Mouse (Mus musculus): ENCODE data around the gene Aqp12. TPM values are rescaled to one million over a fixed set of nuclear protein-coding genes. Genes with fewer than 3 reads are reported as not detected.
"Not testable (repeated sequence)": the region's sequence is repeated elsewhere in the genome, so short reads cannot be mapped to it uniquely, and the experiment has no call there.

Aqp12 gene
- not detected in 2 replicates for polyA plus RNA-seq (2015; fragmentation: Nextera tagmentation; extraction: Ambion mirVana)

- no peaks in the 10 kb centered on the region for H3K36me3 ChIP-seq
- H3K4me3 ChIP-seq: no peak within 1 kb of the TSS
- no peaks in the 10 kb centered on the region for H3K4me1 ChIP-seq
- H3K9me3 ChIP-seq: no peaks in the 10 kb centered on the region; the same call in 1 of the 2 replicates
- no peaks in the 10 kb centered on the region for H3K27me3 ChIP-seq
- H3K4me2 ChIP-seq (replicated peaks): no peak within 1 kb of the TSS
- ATAC-seq (replicated peaks): no peak
- no peak within 1 kb of the TSS for H3K9ac ChIP-seq (replicated peaks)
- H3K27ac ChIP-seq (replicated peaks): no peak within 1 kb of the TSS
- 75% methylated on average over 7 of the region's 7 CpGs for WGBS
Observed at GRCm38 (mm10) chr1:93006061-93006460, at the start of gene Aqp12. Gene Aqp12, plus strand, starts transcription at chr1:93006334.

- WGBS: 10% methylated on average over 11 of the region's 11 CpGs
- H3K9ac ChIP-seq (replicated peaks); H3K36me3 ChIP-seq; H3K27ac ChIP-seq (replicated peaks); H3K9me3 ChIP-seq; H3K4me1 ChIP-seq; H3K4me3 ChIP-seq; H3K27me3 ChIP-seq; ATAC-seq (replicated peaks): not testable (repeated sequence)
- H3K4me2 ChIP-seq (replicated peaks): peak overlapping the region; percentile 33
Observed at GRCm38 (mm10) chr1:92956571-92957335, 49.4 kb upstream of the Aqp12 start.

- Histone ChIP-seq H3K36me3 (no peaks in the 10 kb centered on the region), H3K9me3 (no peaks in the 10 kb centered on the region), H3K4me1 (no peaks in the 10 kb centered on the region), H3K27ac (replicated peaks) (no peak overlapping the region), H3K4me3 (no peak overlapping the region), H3K9ac (replicated peaks) (no peak overlapping the region), H3K27me3 (no peaks in the 10 kb centered on the region), H3K4me2 (replicated peaks) (no peak overlapping the region)
- WGBS: 87% methylated on average over 1 of the region's 1 CpGs
- no peak for ATAC-seq (replicated peaks)
Observed at GRCm38 (mm10) chr1:92958999-92959398, 47.1 kb upstream of the Aqp12 start.

GRCm38 (mm10) chr1:92970791-92971190, 35.3 kb upstream of the Aqp12 start:
- not testable (repeated sequence) for ATAC-seq (replicated peaks)

GRCm38 (mm10) chr1:92971879-92972795, 34.0 kb upstream of the Aqp12 start:
- H3K4me2 ChIP-seq (replicated peaks): no peak overlapping the region
- 90% methylated on average over 7 of the region's 7 CpGs for WGBS

More at GRCm38 (mm10) chr1:92970791-92971190, 35.3 kb upstream of the Aqp12 start:
- not testable (repeated sequence) for H3K27me3 ChIP-seq; H3K36me3 ChIP-seq; H3K9ac ChIP-seq (replicated peaks); H3K4me3 ChIP-seq; H3K4me1 ChIP-seq; H3K27ac ChIP-seq (replicated peaks); H3K4me2 ChIP-seq (replicated peaks); H3K9me3 ChIP-seq
- 88% methylated on average over 6 of the region's 6 CpGs for WGBS

GRCm38 (mm10) chr1:92972854-92973253, 33.3 kb upstream of the Aqp12 start:
- Histone ChIP-seq H3K4me1 (no peaks in the 10 kb centered on the region), H3K4me3 (no peak overlapping the region), H3K9ac (replicated peaks) (no peak overlapping the region), H3K9me3 (no peaks in the 10 kb centered on the region), H3K27me3 (no peaks in the 10 kb centered on the region), H3K4me2 (replicated peaks) (no peak overlapping the region), H3K27ac (replicated peaks) (no peak overlapping the region), H3K36me3 (no peaks in the 10 kb centered on the region)
- 67% methylated on average over 1 of the region's 1 CpGs for WGBS
- ATAC-seq (replicated peaks): no peak

More at GRCm38 (mm10) chr1:92971879-92972795, 34.0 kb upstream of the Aqp12 start:
- Histone ChIP-seq H3K9me3 (no peaks in the 10 kb centered on the region), H3K4me3 (no peak overlapping the region), H3K27ac (replicated peaks) (no peak overlapping the region), H3K27me3 (no peaks in the 10 kb centered on the region), H3K4me1 (no peaks in the 10 kb centered on the region), H3K9ac (replicated peaks) (no peak overlapping the region), H3K36me3 (no peaks in the 10 kb centered on the region)
- no peak for ATAC-seq (replicated peaks)

GRCm38 (mm10) chr1:92976141-92976566, 30.0 kb upstream of the Aqp12 start:
- no peaks in the 10 kb centered on the region for H3K36me3 ChIP-seq
- no peaks in the 10 kb centered on the region for H3K9me3 ChIP-seq
- no peak overlapping the region for H3K4me2 ChIP-seq (replicated peaks)
- H3K4me1 ChIP-seq: 0 out of 2 replicates have a peak, but pooled peaks cover 3% of the 10 kb centered on the region
- H3K4me3 ChIP-seq: no peak overlapping the region
- no peak overlapping the region for H3K9ac ChIP-seq (replicated peaks)
- no peak overlapping the region for H3K27ac ChIP-seq (replicated peaks)
- no peak for ATAC-seq (replicated peaks)
- no peaks in the 10 kb centered on the region for H3K27me3 ChIP-seq
- WGBS: 62% methylated on average over 6 of the region's 6 CpGs

- Histone ChIP-seq H3K9ac (replicated peaks) (no peak overlapping the region), H3K36me3 (no peaks in the 10 kb centered on the region), H3K27me3 (no peaks in the 10 kb centered on the region), H3K4me3 (no peak overlapping the region), H3K4me1 (0 out of 2 replicates have a peak, but pooled peaks cover 3% of the 10 kb centered on the region), H3K27ac (replicated peaks) (no peak overlapping the region), H3K4me2 (replicated peaks) (no peak overlapping the region), H3K9me3 (no peaks in the 10 kb centered on the region)
- 41% methylated on average over 7 of the region's 7 CpGs for WGBS
- ATAC-seq (replicated peaks): no peak
Observed at GRCm38 (mm10) chr1:92978645-92979044, 27.5 kb upstream of the Aqp12 start.

GRCm38 (mm10) chr1:92979073-92979602, 27.0 kb upstream of the Aqp12 start:
- Histone ChIP-seq H3K4me1 (0 out of 2 replicates have a peak, but pooled peaks cover 3% of the 10 kb centered on the region), H3K36me3 (no peaks in the 10 kb centered on the region), H3K4me3 (no peak overlapping the region), H3K27ac (replicated peaks) (no peak overlapping the region), H3K9ac (replicated peaks) (no peak overlapping the region), H3K9me3 (no peaks in the 10 kb centered on the region), H3K4me2 (replicated peaks) (no peak overlapping the region), H3K27me3 (no peaks in the 10 kb centered on the region)
- WGBS: 37% methylated on average over 11 of the region's 11 CpGs
- ATAC-seq (replicated peaks): 0 out of 2 replicates have a peak, but pooled peaks have one; percentile 53

- Histone ChIP-seq H3K4me3 (no peak overlapping the region), H3K36me3 (no peaks in the 10 kb centered on the region), H3K4me2 (replicated peaks) (no peak overlapping the region), H3K4me1 (0 out of 2 replicates have a peak, but pooled peaks cover 3% of the 10 kb centered on the region), H3K9ac (replicated peaks) (no peak overlapping the region), H3K27ac (replicated peaks) (no peak overlapping the region), H3K9me3 (no peaks in the 10 kb centered on the region), H3K27me3 (no peaks in the 10 kb centered on the region)
- WGBS: 88% methylated on average over 7 of the region's 7 CpGs
- no peak for ATAC-seq (replicated peaks)
Observed at GRCm38 (mm10) chr1:92981056-92981845, 24.9 kb upstream of the Aqp12 start.

GRCm38 (mm10) chr1:92982931-92983605, 23.1 kb upstream of the Aqp12 start:
- WGBS: 90% methylated on average over 17 of the region's 17 CpGs
- H3K4me1 ChIP-seq: 0 out of 2 replicates have a peak, but pooled peaks cover 3% of the 10 kb centered on the region

More at GRCm38 (mm10) chr1:92982931-92983605, 23.1 kb upstream of the Aqp12 start:
- Histone ChIP-seq H3K4me3 (no peak overlapping the region), H3K9ac (replicated peaks) (no peak overlapping the region), H3K9me3 (no peaks in the 10 kb centered on the region), H3K27ac (replicated peaks) (no peak overlapping the region), H3K27me3 (no peaks in the 10 kb centered on the region), H3K4me2 (replicated peaks) (no peak overlapping the region), H3K36me3 (no peaks in the 10 kb centered on the region)
- no peak for ATAC-seq (replicated peaks)
